Mouse (Mus musculus) small intestine, adult 2 months (tissue): ENCODE results near the gene Socs5.
"Not testable (repeated sequence)": the region's sequence is repeated elsewhere in the genome, so short reads cannot be mapped to it uniquely, and the experiment has no call there.

ENCODE experiments used
- CTCF ChIP-seq: fragments of 200-500 bp; IDR thresholded peaks from 2 replicates; pipeline ENCODE4 v1.5.1; 2012; ENCODE audit warnings: low read depth, mild to moderate bottlenecking, control low read depth, inconsistent platforms, low read length, moderate library complexity, mixed read lengths; ENCODE audit not compliant: insufficient replicate concordance, insufficient read length; ENCODE audit errors: extremely low read depth
- POLR2A ChIP-seq: fragments of 200-500 bp; IDR thresholded peaks from 2 replicates; pipeline ENCODE4 v1.6.1; 2012; ENCODE audit warnings: low read depth, mild to moderate bottlenecking, control low read depth, inconsistent platforms, low read length, moderate library complexity

GRCm38 (mm10) chr17:87072183-87072582 lies 35.3 kb upstream of the Socs5 start:
- not testable (repeated sequence) for TF ChIP-seq CTCF, POLR2A
